Mouse (Mus musculus) midbrain, postnatal 0 days (tissue): Measurements from ENCODE around the gene Hoxc4. TPM values are rescaled to one million over a fixed set of nuclear protein-coding genes. Genes with fewer than 3 reads are reported as not detected.

ENCODE experiments used
- ATAC-seq: fragments of 200-750 bp; cut with Nextera tagmentation; 2 replicates; pipeline ENCODE4 v1.8.0; 2017; ENCODE audit warnings: moderate number of reproducible peaks, mild to moderate bottlenecking, moderate TSS enrichment, moderate library complexity; ENCODE audit not compliant: low FRiP score
- DNase-seq: peaks from one replicate; pipeline ENCODE4 v3.0.0-alpha.2; 2015; ENCODE audit warnings: low spot score
- H3K27ac ChIP-seq: fragments of 300-500 bp; sonication (generic); 2 replicates; pipeline ENCODE4 v1.5.1; 2014; ENCODE audit warnings: low read depth, mild to moderate bottlenecking, low read length, mixed read lengths
- H3K27me3 ChIP-seq: fragments of 300-500 bp; sonication (generic); 2 replicates; pipeline ENCODE4 v1.6.1; 2014; ENCODE audit warnings: low read length, control low read depth, mixed read lengths; ENCODE audit not compliant: insufficient read depth
- H3K36me3 ChIP-seq: fragments of 300-500 bp; sonication (generic); 2 replicates; pipeline ENCODE4 v1.6.1; 2014; ENCODE audit warnings: low read length, control low read depth, mixed read lengths; ENCODE audit not compliant: insufficient read depth
- H3K4me1 ChIP-seq: fragments of 300-500 bp; sonication (generic); 2 replicates; pipeline ENCODE4 v1.6.1; 2014; ENCODE audit warnings: mild to moderate bottlenecking, control low read depth, antibody characterized with exemption, low read length, mixed read lengths; ENCODE audit not compliant: insufficient read depth
- H3K4me2 ChIP-seq: fragments of 300-500 bp; sonication (generic); 2 replicates; pipeline ENCODE4 v1.6.1; 2014; ENCODE audit warnings: low read depth, mild to moderate bottlenecking, low read length, mixed read lengths; ENCODE audit not compliant: poor library complexity, severe bottlenecking
- H3K4me3 ChIP-seq: fragments of 300-500 bp; sonication (generic); 2 replicates; pipeline ENCODE4 v1.5.1; 2014; ENCODE audit warnings: low read depth, mild to moderate bottlenecking, low read length, moderate library complexity
- H3K9ac ChIP-seq: fragments of 300-500 bp; sonication (generic); replicated peaks from 2 replicates; pipeline ENCODE4 v1.6.1; 2014; ENCODE audit warnings: mild to moderate bottlenecking, low read length, moderate library complexity, mixed read lengths; ENCODE audit not compliant: poor library complexity, severe bottlenecking
- H3K9me3 ChIP-seq: fragments of 300-500 bp; sonication (generic); 2 replicates; pipeline ENCODE4 v1.6.1; 2016; ENCODE audit warnings: low read length, control low read depth
- CTCF ChIP-seq: IDR thresholded peaks from 2 replicates; pipeline ENCODE4 v1.5.1; 2016; ENCODE audit warnings: antibody characterized with exemption, mild to moderate bottlenecking
- WGBS: fragments of 180-500 bp; shearing (Covaris S2); extraction: QIAGEN DNeasy Blood & Tissue Kit; methylation state at CpG from one replicate; pipeline ENCODE4 v1.1.7; 2014; 5-methylcytosine and 5-hydroxymethylcytosine counted together
- polyA plus RNA-seq: library from polyadenylated mRNA; unstranded; fragments of >200 nt; fragmentation: Nextera tagmentation; extraction: Ambion mirVana; gene quantifications from 2 replicates; pipeline ENCODE4 v1.2.1, GENCODE M21; 2015
- total RNA-seq: library from RNA; depleted of rRNA; stranded (reverse); fragments of >200 nt; gene quantifications from 2 replicates; pipeline ENCODE4 v1.2.3, GENCODE M21; 2014

The Hoxc4 gene
- total and polyA plus RNA-seq, 2 experiments from 2014 or later: 2.2 TPM; not detected in 1

- Histone ChIP-seq H3K4me2 (no peak overlapping the region), H3K9me3 (no peaks in the 10 kb centered on the region), H3K27ac (no peak overlapping the region), H3K4me1 (no peaks in the 10 kb centered on the region), H3K9ac (no peak overlapping the region), H3K27me3 (peaks cover 91% of the 10 kb centered on the region), H3K36me3 (no peaks in the 10 kb centered on the region), H3K4me3 (no peak overlapping the region)
- 6% methylated on average over 3 of the region's 3 CpGs for WGBS
- DNase-seq (no peak), ATAC-seq (no peak)
- no peak for TF ChIP-seq CTCF
Observed at GRCm38 (mm10) chr15:102984925-102985324, 33.8 kb upstream of the Hoxc4 start.

GRCm38 (mm10) chr15:102987124-102987833 lies 31.5 kb upstream of the Hoxc4 start:
- H3K27me3 ChIP-seq: peaks cover 97% of the 10 kb centered on the region
- ATAC-seq (no peak), DNase-seq (peak; percentile 94)
- 3% methylated on average over 21 of the region's 21 CpGs for WGBS
- H3K4me1 ChIP-seq: no peaks in the 10 kb centered on the region
- no peaks in the 10 kb centered on the region for H3K9me3 ChIP-seq
- H3K4me2 ChIP-seq: no peak overlapping the region
- no peaks in the 10 kb centered on the region for H3K36me3 ChIP-seq
- no peak overlapping the region for H3K4me3 ChIP-seq
- H3K27ac ChIP-seq: no peak overlapping the region
- no peak overlapping the region for H3K9ac ChIP-seq
- TF ChIP-seq CTCF: peak; percentile 93

DNA sequence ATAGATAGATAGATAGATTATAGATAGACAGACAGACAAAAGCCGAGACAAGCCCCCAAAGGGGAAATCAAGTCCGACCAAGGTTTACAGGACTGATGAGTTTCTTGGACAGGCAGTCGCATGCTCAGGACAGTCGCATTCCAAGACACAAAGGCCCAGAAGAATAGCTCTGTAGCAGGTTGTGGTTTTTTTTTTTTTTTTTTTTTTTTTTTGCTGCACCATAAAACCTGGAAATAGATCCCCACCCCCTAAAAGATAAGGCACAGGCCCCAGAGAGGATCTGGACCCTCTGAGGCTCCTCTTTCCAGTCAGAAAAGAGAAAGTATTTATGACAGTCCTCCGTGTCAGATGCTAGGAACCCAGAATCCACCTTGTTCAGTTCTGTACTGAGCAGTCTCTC lies 30.7 kb upstream of the Hoxc4 start:
- no peak overlapping the region for H3K4me3 ChIP-seq
- H3K9me3 ChIP-seq: no peaks in the 10 kb centered on the region
- DNase-seq (no peak), ATAC-seq (no peak)
- no peak overlapping the region for H3K9ac ChIP-seq
- no peaks in the 10 kb centered on the region for H3K4me1 ChIP-seq
- no peak for TF ChIP-seq CTCF
- H3K27me3 ChIP-seq: peaks cover 98% of the 10 kb centered on the region
- H3K4me2 ChIP-seq: no peak overlapping the region
- H3K27ac ChIP-seq: no peak overlapping the region
- WGBS: 18% methylated on average over 5 of the region's 5 CpGs
- no peaks in the 10 kb centered on the region for H3K36me3 ChIP-seq

GRCm38 (mm10) chr15:102990461-102991397 lies 28.0 kb upstream of the Hoxc4 start, which contains the start of gene Hoxc8:
Hoxc8 (plus strand) TSS chr15:102990607.
- no peak for DNase-seq
- Histone ChIP-seq H3K9ac (no peak within 1 kb of the TSS), H3K4me1 (no peaks in the 10 kb centered on the region), H3K4me2 (no peak within 1 kb of the TSS), H3K27me3 (peaks cover 95% of the 10 kb centered on the region), H3K4me3 (no peak within 1 kb of the TSS), H3K36me3 (no peaks in the 10 kb centered on the region), H3K27ac (no peak within 1 kb of the TSS), H3K9me3 (no peaks in the 10 kb centered on the region)
- ATAC-seq: no peak
- no peak for TF ChIP-seq CTCF
- 1% methylated on average over 58 of the region's 69 CpGs for WGBS

GRCm38 (mm10) chr15:102991782-102992181 lies 27.0 kb upstream of the Hoxc4 start:
- no peak overlapping the region for H3K9ac ChIP-seq
- DNase-seq (no peak), ATAC-seq (no peak)
- 6% methylated on average over 7 of the region's 7 CpGs for WGBS
- no peaks in the 10 kb centered on the region for H3K4me1 ChIP-seq
- peaks cover 94% of the 10 kb centered on the region for H3K27me3 ChIP-seq
- H3K4me2 ChIP-seq: no peak overlapping the region
- H3K9me3 ChIP-seq: no peaks in the 10 kb centered on the region
- H3K27ac ChIP-seq: no peak overlapping the region
- no peak overlapping the region for H3K4me3 ChIP-seq
- no peak for TF ChIP-seq CTCF
- H3K36me3 ChIP-seq: no peaks in the 10 kb centered on the region

DNA sequence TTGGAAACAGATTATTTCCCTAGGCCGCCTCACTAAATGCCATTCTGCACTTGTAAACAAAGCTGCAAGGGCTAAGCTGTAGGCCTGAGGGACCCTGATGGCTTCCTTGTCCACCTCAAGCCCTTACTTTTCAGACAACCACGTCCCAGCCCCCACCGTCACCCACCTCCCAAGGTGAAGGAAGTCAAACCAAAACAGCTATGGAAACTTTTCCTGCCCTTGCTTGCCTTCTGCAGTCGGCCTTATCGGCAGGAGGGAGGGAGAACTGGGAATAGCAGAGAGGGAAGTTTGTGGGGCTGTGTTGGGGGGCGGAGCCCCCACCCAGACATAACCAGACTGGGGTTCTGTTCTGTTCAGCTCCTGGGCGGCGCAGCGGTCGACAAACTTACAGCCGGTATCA lies 26.5 kb upstream of the Hoxc4 start:
- H3K4me2 ChIP-seq: no peak overlapping the region
- H3K36me3 ChIP-seq: no peaks in the 10 kb centered on the region
- no peaks in the 10 kb centered on the region for H3K9me3 ChIP-seq
- H3K27ac ChIP-seq: no peak overlapping the region
- no peaks in the 10 kb centered on the region for H3K4me1 ChIP-seq
- DNase-seq: no peak
- WGBS: 1% methylated on average over 11 of the region's 11 CpGs
- H3K4me3 ChIP-seq: no peak overlapping the region
- H3K9ac ChIP-seq: no peak overlapping the region
- TF ChIP-seq CTCF: no peak
- no peak for ATAC-seq
- peaks cover 93% of the 10 kb centered on the region for H3K27me3 ChIP-seq
